Mouse (Mus musculus) kidney, embryonic 16.5 days (tissue): ENCODE data around the gene Fat2. TPM values are rescaled to one million over a fixed set of nuclear protein-coding genes. Genes with fewer than 3 reads are reported as not detected.

ENCODE experiments used
- ATAC-seq: fragments of 200-750 bp; cut with Nextera tagmentation; 2 replicates; pipeline ENCODE4 v1.8.0; 2017; ENCODE audit warnings: moderate TSS enrichment; ENCODE audit not compliant: low FRiP score, low TSS enrichment
- H3K27ac ChIP-seq: fragments of 300-500 bp; sonication (generic); 2 replicates; pipeline ENCODE4 v1.5.1; 2014; ENCODE audit warnings: low read length
- H3K27me3 ChIP-seq: fragments of 300-500 bp; sonication (generic); 2 replicates; pipeline ENCODE4 v1.6.1; 2014; ENCODE audit warnings: low read length, control low read depth, mixed read lengths; ENCODE audit not compliant: insufficient read depth
- H3K36me3 ChIP-seq: fragments of 300-500 bp; sonication (generic); 2 replicates; pipeline ENCODE4 v1.6.1; 2014; ENCODE audit warnings: low read length, control low read depth, mixed read lengths; ENCODE audit not compliant: insufficient read depth
- H3K4me1 ChIP-seq: fragments of 300-500 bp; sonication (generic); 2 replicates; pipeline ENCODE4 v1.6.1; 2014; ENCODE audit warnings: low read length, control low read depth, mixed read lengths; ENCODE audit not compliant: insufficient read depth
- H3K4me2 ChIP-seq: fragments of 300-500 bp; sonication (generic); replicated peaks from 2 replicates; pipeline ENCODE4 v1.6.1; 2014; ENCODE audit warnings: low read depth, low read length
- H3K4me3 ChIP-seq: fragments of 300-500 bp; sonication (generic); 2 replicates; pipeline ENCODE4 v1.5.1; 2014; ENCODE audit warnings: mild to moderate bottlenecking, low read length
- H3K9ac ChIP-seq: fragments of 300-500 bp; sonication (generic); replicated peaks from 2 replicates; pipeline ENCODE4 v1.6.1; 2014; ENCODE audit warnings: low read length
- H3K9me3 ChIP-seq: fragments of 300-500 bp; sonication (generic); 2 replicates; pipeline ENCODE4 v1.6.1; 2016; ENCODE audit warnings: low read length, control low read depth
- WGBS: fragments of 180-500 bp; shearing (Covaris S2); extraction: QIAGEN DNeasy Blood & Tissue Kit; methylation state at CpG from one replicate; pipeline ENCODE4 v1.1.7; 2014; 5-methylcytosine and 5-hydroxymethylcytosine counted together
- polyA plus RNA-seq: library from polyadenylated mRNA; unstranded; fragments of >200 nt; fragmentation: Nextera tagmentation; extraction: Ambion mirVana; gene quantifications from 2 replicates; pipeline ENCODE4 v1.2.1, GENCODE M21; 2015

Fat2 gene
- polyA plus RNA-seq, 1 experiment from 2014 or later, result 0.11 TPM

DNA sequence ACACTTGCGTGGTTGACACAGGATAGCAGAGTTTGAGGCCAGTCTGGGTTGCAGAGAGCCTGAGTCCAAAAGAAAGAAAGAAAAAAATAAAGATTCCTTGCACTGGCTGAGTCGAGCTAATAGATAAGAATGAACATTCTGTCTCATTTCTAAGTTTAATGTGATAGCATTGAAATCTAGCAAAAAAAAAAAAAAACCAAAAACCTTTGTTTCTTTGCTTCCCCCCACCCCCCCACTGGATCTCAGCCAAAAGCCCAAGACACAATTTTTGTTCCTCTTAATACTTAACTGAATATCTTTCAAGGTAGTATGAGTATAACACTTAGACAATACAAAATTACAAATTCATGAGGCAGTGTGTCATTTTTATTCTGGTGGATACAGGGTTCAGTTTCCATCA, 127.3 kb downstream of the Fat2 start:
- H3K4me1 ChIP-seq, result peaks cover 37% of the 10 kb centered on the region
- 59% methylated on average over 2 of the region's 2 CpGs for WGBS
- no peaks in the 10 kb centered on the region for H3K27me3 ChIP-seq
- H3K4me2 ChIP-seq, result no peak overlapping the region
- ATAC-seq, result no peak
- no peaks in the 10 kb centered on the region for H3K36me3 ChIP-seq
- no peak overlapping the region for H3K9ac ChIP-seq
- peak overlapping the region; percentile 8; the same call in 1 of the 2 replicates for H3K27ac ChIP-seq
- no peaks in the 10 kb centered on the region for H3K9me3 ChIP-seq
- no peak overlapping the region for H3K4me3 ChIP-seq

DNA sequence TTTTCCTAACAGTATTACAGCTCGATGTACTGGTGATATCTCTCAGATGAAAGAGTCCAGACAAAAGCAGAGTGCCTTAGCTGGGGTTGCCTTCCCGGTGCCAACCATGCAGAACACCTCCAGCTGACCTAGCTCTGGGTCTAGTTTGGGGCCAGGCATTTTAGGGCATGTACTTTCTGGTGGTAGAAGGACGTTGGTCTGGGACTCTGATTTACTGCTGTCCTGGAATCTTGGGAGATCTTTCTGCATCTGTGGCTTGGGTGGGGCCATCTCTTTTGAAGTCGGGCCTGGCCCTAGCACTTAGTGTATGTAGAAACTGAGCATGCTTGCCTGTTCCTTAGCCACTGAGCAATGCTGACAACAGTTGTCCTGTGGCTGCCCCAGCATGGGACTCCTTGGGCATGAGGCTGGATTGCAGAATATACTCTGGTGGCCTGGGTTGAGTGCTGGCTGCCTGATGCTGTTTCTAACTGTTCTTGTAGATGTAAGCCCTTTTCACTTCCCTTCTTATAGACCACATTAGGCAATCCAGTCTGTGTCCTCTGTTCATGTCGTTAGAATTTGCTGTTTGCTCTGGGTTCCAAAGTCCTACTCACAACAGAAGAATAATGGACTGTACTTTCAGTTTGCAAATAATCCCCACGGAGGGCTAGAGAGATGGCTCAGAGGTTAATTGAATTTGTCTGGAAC, 128.2 kb downstream of the Fat2 start:
- Histone ChIP-seq H3K9ac (no peak overlapping the region), H3K4me1 (peaks cover 37% of the 10 kb centered on the region), H3K9me3 (no peaks in the 10 kb centered on the region), H3K4me3 (no peak overlapping the region), H3K27ac (peak overlapping the region; percentile 8; the same call in 1 of the 2 replicates), H3K4me2 (no peak overlapping the region), H3K27me3 (no peaks in the 10 kb centered on the region), H3K36me3 (no peaks in the 10 kb centered on the region)
- no peak for ATAC-seq
- 36% methylated on average over 6 of the region's 6 CpGs for WGBS

DNA sequence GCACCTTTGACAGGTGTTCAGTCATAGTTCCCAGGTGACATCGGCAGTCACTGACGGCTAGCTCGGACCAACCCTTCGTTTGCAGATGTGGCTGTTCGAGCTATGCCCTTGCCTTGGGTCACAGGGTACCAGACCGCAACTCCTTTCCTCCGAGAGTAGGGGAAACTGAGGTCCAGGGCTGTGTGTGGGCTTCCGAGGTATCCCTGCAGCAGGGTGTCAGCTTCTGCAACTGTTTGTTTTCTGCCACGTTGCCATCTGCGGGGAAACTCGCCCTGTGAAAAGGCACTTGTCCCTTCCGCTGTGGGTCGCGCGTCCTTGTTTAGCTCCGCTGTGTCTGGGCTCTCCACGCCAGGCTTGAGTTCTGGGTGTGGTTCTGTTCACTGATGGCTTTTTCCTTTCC, 131.8 kb downstream of the Fat2 start:
- peak overlapping the region; percentile 68 for H3K4me3 ChIP-seq
- H3K36me3 ChIP-seq, result no peaks in the 10 kb centered on the region
- H3K4me1 ChIP-seq, result peaks cover 27% of the 10 kb centered on the region
- no peak overlapping the region for H3K27ac ChIP-seq
- peak overlapping the region; percentile 99 for H3K4me2 ChIP-seq
- H3K27me3 ChIP-seq, result no peaks in the 10 kb centered on the region
- peak overlapping the region; percentile 75 for H3K9ac ChIP-seq
- H3K9me3 ChIP-seq, result no peaks in the 10 kb centered on the region
- ATAC-seq, result 0 out of 2 replicates have a peak, but pooled peaks have one; percentile 20
- 5% methylated on average over 17 of the region's 17 CpGs for WGBS

DNA sequence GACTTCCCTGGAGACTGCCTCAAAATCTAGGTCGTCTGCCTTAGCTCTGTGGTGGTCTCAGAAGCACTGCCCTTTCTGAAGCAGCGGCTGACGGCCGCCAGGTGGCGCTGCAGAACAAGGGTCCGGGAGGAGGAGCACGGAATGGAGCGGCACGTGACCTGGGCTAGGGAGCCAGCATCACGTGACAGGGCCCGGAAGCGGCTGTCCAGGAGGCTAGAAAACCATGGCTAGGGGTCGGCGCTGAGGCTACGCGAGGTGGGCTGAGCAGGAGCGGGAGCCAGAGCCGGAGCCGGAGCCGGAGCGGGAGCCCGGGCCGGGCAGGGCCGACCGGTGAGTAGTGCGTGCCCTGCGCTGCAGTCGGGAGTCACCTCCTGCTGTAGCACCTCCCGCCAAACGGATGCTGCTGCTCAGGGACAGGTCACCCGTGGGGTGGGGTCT, 132.2 kb downstream of the Fat2 start, which contains the start of gene Slc36a1:
Gene Slc36a1, plus strand, starts transcription at position 192 of the 438 bp plus-strand sequence.
- peak within 1 kb of the TSS; percentile 75 for H3K9ac ChIP-seq
- ATAC-seq, result peak; percentile 90
- H3K27me3 ChIP-seq, result no peaks in the 10 kb centered on the region
- peak within 1 kb of the TSS; percentile 99 for H3K4me2 ChIP-seq
- no peaks in the 10 kb centered on the region for H3K36me3 ChIP-seq
- peaks cover 23% of the 10 kb centered on the region for H3K4me1 ChIP-seq
- WGBS, result 1% methylated on average over 23 of the region's 31 CpGs
- no peaks in the 10 kb centered on the region for H3K9me3 ChIP-seq
- no peak within 1 kb of the TSS for H3K27ac ChIP-seq
- peak within 1 kb of the TSS; percentile 68 for H3K4me3 ChIP-seq

Other genes starting within 250 kb of the Fat2 start
- gene Gm2a, start 238.4 kb downstream of the Fat2 start, polyA plus RNA-seq, result 38.0 and 39.7 TPM in 2 replicates
- gene Slc36a3, start 184.9 kb downstream of the Fat2 start, polyA plus RNA-seq, result not detected in 2 replicates
- gene Slc36a2, start 151.5 kb downstream of the Fat2 start, polyA plus RNA-seq, result 0.61 and 0.81 TPM in 2 replicates
- gene Slc36a1, start 132.2 kb downstream of the Fat2 start, polyA plus RNA-seq, result 1.6 and 3.0 TPM in 2 replicates
- gene Sparc, start 86.6 kb upstream of the Fat2 start, polyA plus RNA-seq, result 1,474 and 1,572 TPM in 2 replicates
- 376 and 406 TPM in 2 replicates for gene Atox1, start 124.7 kb upstream of the Fat2 start, polyA plus RNA-seq
- gene G3bp1, start 133.1 kb upstream of the Fat2 start, polyA plus RNA-seq, result 188 and 197 TPM in 2 replicates